Mouse (Mus musculus) mesoderm, embryonic 11.5 days (tissue): ENCODE results near the gene Pdzd2.
A peak's percentile ranks its signal among the peaks of the same experiment; 100 is the strongest.

Experiments
- DNase-seq: peaks from one replicate; pipeline ENCODE4 v3.0.0-alpha.2; 2012; ENCODE audit warnings: low read depth, low spot score

Pdzd2 gene

GRCm38 (mm10) chr15:12539618-12540302 lies 200.0 kb downstream of the Pdzd2 start:
- DNase-seq, result no peak

- DNase-seq, result no peak
Observed at GRCm38 (mm10) chr15:12533254-12533653, 206.5 kb downstream of the Pdzd2 start.

GRCm38 (mm10) chr15:12532568-12532967 lies 207.2 kb downstream of the Pdzd2 start:
- no peak for DNase-seq

- DNase-seq, result no peak
Observed at GRCm38 (mm10) chr15:12522810-12523209, 216.9 kb downstream of the Pdzd2 start.

GRCm38 (mm10) chr15:12520292-12520691 lies 219.4 kb downstream of the Pdzd2 start:
- no peak for DNase-seq

GRCm38 (mm10) chr15:12518370-12518973 lies 221.3 kb downstream of the Pdzd2 start:
- DNase-seq, result no peak

GRCm38 (mm10) chr15:12517314-12517813 lies 222.4 kb downstream of the Pdzd2 start:
- peak; percentile 26 for DNase-seq

GRCm38 (mm10) chr15:12515272-12515844 lies 224.4 kb downstream of the Pdzd2 start:
- no peak for DNase-seq

GRCm38 (mm10) chr15:12513526-12513925 lies 226.2 kb downstream of the Pdzd2 start:
- no peak for DNase-seq

GRCm38 (mm10) chr15:12508765-12509377 lies 230.9 kb downstream of the Pdzd2 start:
- DNase-seq, result no peak

GRCm38 (mm10) chr15:12507523-12507922 lies 232.2 kb downstream of the Pdzd2 start:
- no peak for DNase-seq

- DNase-seq, result no peak
Observed at GRCm38 (mm10) chr15:12506514-12506913, 233.2 kb downstream of the Pdzd2 start.

- DNase-seq, result no peak
Observed at GRCm38 (mm10) chr15:12506085-12506484, 233.6 kb downstream of the Pdzd2 start.

GRCm38 (mm10) chr15:12505556-12505955 lies 234.2 kb downstream of the Pdzd2 start:
- DNase-seq, result peak; percentile 34

- DNase-seq, result no peak
Observed at GRCm38 (mm10) chr15:12503907-12504306, 235.8 kb downstream of the Pdzd2 start.

GRCm38 (mm10) chr15:12501924-12502548 lies 237.7 kb downstream of the Pdzd2 start:
- no peak for DNase-seq

- DNase-seq, result no peak
Observed at GRCm38 (mm10) chr15:12500674-12501073, 239.1 kb downstream of the Pdzd2 start.

GRCm38 (mm10) chr15:12494084-12494483 lies 245.6 kb downstream of the Pdzd2 start:
- no peak for DNase-seq

GRCm38 (mm10) chr15:12493258-12493657 lies 246.5 kb downstream of the Pdzd2 start:
- no peak for DNase-seq

- DNase-seq, result no peak
Observed at GRCm38 (mm10) chr15:12490969-12491368, 248.8 kb downstream of the Pdzd2 start.

GRCm38 (mm10) chr15:12490527-12490926 lies 249.2 kb downstream of the Pdzd2 start:
- no peak for DNase-seq

GRCm38 (mm10) chr15:12488316-12488715 lies 251.4 kb downstream of the Pdzd2 start:
- no peak for DNase-seq
